Mouse (Mus musculus) small intestine, adult 2 months (tissue): ENCODE data around the gene Gm49630.
"Not testable (repeated sequence)": the region's sequence is repeated elsewhere in the genome, so short reads cannot be mapped to it uniquely, and the experiment has no call there.

Experiments used
- CTCF ChIP-seq: fragments of 200-500 bp; IDR thresholded peaks from 2 replicates; pipeline ENCODE4 v1.5.1; 2012; ENCODE audit warnings: low read depth, mild to moderate bottlenecking, control low read depth, inconsistent platforms, low read length, moderate library complexity, mixed read lengths; ENCODE audit not compliant: insufficient replicate concordance, insufficient read length; ENCODE audit errors: extremely low read depth
- POLR2A ChIP-seq: fragments of 200-500 bp; IDR thresholded peaks from 2 replicates; pipeline ENCODE4 v1.6.1; 2012; ENCODE audit warnings: low read depth, mild to moderate bottlenecking, control low read depth, inconsistent platforms, low read length, moderate library complexity

- not testable (repeated sequence) for TF ChIP-seq POLR2A, CTCF
Measured at GRCm38 (mm10) chr17:7376951-7377700, 5.3 kb upstream of the Gm49630 start.
